Mouse (Mus musculus) heart, adult 8-10 months (tissue): ENCODE data around the gene 2310079G19Rik. TPM values are rescaled to one million over a fixed set of nuclear protein-coding genes. Genes with fewer than 3 reads are reported as not detected.

Experiments
- DNase-seq: peaks from one replicate; pipeline ENCODE4 v3.0.0; 2022; ENCODE audit warnings: low spot score
- total RNA-seq, 4 experiments: library from RNA; stranded (reverse); gene quantifications; 2 replicates each; pipeline ENCODE4 v1.2.4; 2022

The 2310079G19Rik gene
- not detected for total RNA-seq

DNA sequence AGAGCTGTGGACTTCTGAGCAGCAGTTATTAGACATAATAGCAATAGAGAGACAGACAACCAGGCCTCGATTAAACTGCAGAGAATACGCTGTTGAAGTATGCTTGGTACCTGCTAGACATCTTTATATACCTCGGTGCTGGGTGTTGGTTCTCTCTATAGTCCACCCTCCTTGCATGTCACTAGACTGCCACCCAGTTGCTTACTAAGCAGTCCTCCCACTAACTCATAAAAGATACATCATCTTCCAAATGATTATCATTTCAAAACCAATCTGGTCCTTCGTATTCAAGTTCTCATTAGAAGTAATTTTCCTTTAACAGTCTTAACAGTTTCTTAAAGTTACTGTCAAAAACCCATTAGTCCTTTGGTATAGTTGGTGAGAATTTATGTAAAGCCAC, at the start of gene 2310079G19Rik:
2310079G19Rik (minus strand) TSS at position 101 of the 400 bp plus-strand sequence.
- no peak for DNase-seq

- DNase-seq = no peak
These were observed 44.1 kb upstream of the 2310079G19Rik start, which contains the start of gene Krtap27-1 for GRCm38 (mm10) chr16:88671571-88671970. Gene Krtap27-1 (minus strand): TSS chr16:88671671.

GRCm38 (mm10) chr16:88657426-88657825, 30.0 kb upstream of the 2310079G19Rik start:
- no peak for DNase-seq

DNA sequence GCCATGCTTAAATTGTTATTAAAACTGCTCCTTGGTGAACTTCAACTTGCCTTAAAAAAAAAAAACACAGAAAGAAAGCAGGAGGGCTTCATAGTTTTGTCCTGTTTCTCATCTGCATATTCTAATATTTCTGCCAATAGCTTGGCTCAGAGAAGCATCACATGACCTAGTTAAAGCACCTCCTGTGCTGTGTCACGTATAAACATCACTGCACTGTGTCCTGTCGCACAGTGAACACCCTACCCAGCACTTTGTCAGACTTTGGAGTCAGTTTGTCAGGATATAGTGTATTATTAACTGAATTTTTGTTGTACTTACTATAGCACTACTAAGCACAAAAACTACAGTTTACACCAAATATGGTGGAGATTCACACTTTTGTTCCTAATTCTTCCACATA, 24.5 kb upstream of the 2310079G19Rik start:
- no peak for DNase-seq

- no peak for DNase-seq
These were observed 23.6 kb upstream of the 2310079G19Rik start for GRCm38 (mm10) chr16:88651082-88651481.

- DNase-seq = no peak
These were observed 19.9 kb upstream of the 2310079G19Rik start, which contains the start of gene Krtap26-1 for GRCm38 (mm10) chr16:88647358-88647846. Gene Krtap26-1 (minus strand): TSS chr16:88647796.

GRCm38 (mm10) chr16:88646366-88647111, 19.1 kb upstream of the 2310079G19Rik start:
- DNase-seq = no peak

DNA sequence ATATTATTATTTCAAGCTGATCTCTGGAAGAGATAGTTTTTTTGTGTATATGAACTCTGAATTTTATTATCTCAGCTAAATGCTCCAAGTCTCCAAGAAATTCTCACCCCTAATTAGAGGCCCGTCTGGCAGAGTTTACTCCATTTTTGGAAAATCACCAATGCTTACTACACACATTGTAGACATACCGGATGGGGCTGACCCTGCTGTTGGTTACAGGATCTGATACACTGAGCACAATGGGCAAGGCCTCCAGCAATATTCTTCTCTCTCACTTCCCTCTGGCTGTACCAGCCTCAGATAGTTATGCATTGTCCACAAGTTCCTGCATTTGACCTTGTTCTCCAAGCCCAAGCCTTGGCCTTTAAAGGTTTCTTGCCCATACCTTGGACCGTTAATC, 12.6 kb upstream of the 2310079G19Rik start:
- DNase-seq = no peak

DNA sequence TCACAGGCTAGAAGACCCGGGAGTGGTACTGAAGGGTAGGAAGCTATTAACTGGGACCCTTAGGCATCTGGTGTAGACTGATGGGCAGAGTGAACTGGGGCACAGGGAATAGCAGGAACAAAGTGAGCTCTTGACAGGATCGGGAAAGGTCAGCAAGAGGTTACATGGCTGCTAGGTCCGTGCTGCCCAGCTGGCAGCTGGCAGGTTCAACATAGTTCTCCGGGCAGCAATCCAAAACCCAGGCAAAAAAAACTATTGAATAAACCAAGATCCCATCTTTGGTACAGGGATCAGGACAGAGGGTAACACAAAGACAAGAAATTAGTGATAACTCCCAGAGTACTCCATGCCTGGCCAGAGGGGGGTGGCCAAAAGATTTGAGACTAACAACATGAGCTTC, 7.7 kb upstream of the 2310079G19Rik start:
- DNase-seq = no peak

GRCm38 (mm10) chr16:88631474-88631873, 4.0 kb upstream of the 2310079G19Rik start:
- no peak for DNase-seq

- no peak for DNase-seq
These were observed 14.8 kb downstream of the 2310079G19Rik start for GRCm38 (mm10) chr16:88612712-88613111.

- no peak for DNase-seq
These were observed 15.5 kb downstream of the 2310079G19Rik start, which contains the start of gene Krtap24-1 for GRCm38 (mm10) chr16:88611922-88612321. Gene Krtap24-1 (minus strand): TSS chr16:88612279.

DNA sequence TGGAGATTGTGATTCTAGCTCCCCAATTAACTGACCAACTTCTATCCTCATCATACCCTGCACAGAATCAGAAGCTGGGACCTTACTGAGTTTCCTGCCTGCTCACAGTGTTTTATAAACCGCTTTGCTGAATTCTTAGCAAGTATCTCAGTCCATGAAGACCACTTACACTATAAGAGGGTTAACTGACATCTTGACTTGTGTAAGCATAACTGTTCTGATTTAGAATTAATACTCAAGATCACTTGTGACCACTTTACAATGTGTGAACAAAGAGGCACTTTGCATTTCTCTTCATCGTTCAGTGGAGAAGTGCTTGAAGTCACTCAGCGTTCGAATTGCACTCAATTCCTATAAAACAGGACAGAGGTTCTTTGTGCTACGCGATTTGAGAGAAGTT, 22.9 kb downstream of the 2310079G19Rik start:
- no peak for DNase-seq

DNA sequence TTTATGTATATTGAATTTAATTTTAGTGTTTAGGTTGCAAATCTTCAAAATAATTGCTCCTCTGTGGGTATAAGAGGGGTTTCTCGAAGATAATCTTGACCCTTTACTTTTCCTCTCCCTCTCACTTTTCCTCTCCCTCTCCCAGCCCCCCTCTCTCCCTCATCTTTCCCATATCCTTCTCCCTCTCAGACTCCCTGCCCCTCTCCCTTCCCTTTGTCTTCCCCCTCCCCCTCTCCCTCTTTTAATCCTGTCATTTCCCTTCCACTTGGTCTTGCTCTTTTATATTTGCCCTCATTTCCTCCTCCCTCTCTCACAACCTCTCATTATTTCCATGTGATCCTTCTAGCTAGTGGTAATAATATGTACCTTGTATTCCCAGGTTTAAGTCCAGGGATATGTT, 25.0 kb downstream of the 2310079G19Rik start:
- DNase-seq = no peak

DNA sequence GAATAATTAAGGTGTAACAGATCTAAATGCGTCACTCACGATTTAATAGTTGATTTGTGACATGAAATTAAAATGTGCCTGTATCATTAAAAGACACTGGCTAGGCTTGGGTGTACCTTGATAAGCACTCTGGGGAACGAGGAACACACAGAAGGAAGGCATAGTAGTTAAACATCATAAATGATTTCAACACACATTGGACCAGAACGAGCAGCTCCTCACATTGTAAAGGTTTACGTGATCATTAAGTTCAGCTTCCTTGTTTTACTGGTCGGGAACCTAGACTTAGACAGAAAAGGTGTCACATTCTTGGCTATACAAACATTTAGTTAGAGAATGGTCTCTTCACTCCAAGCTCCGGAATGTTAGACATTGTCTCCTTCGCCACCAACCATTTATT, 27.2 kb downstream of the 2310079G19Rik start:
- DNase-seq = no peak

GRCm38 (mm10) chr16:88599504-88600237, 27.8 kb downstream of the 2310079G19Rik start:
- no peak for DNase-seq

- no peak for DNase-seq
These were observed 34.7 kb downstream of the 2310079G19Rik start for GRCm38 (mm10) chr16:88592758-88593157.

DNA sequence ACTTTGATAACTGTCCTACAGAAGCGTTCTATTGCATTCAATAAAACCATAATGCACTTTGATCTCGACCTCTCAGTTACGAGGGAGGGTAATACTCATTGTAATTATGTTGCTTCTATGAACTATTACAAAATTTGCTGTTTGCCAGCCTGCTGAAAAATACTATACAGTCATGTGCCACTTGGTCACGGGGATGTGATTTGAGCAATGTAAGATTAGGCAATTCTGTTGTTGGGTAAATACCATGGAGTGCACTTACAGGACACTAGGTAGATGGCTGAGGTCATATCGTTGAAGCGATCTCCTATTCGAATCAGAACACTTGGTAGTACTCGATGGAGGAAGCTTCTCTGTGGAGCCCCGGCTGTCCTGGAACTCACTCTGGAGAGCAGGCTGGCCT, 44.1 kb downstream of the 2310079G19Rik start:
- DNase-seq = no peak
